ENCODE assay signal across 10 mouse cellular contexts in the genomic region with DNA sequence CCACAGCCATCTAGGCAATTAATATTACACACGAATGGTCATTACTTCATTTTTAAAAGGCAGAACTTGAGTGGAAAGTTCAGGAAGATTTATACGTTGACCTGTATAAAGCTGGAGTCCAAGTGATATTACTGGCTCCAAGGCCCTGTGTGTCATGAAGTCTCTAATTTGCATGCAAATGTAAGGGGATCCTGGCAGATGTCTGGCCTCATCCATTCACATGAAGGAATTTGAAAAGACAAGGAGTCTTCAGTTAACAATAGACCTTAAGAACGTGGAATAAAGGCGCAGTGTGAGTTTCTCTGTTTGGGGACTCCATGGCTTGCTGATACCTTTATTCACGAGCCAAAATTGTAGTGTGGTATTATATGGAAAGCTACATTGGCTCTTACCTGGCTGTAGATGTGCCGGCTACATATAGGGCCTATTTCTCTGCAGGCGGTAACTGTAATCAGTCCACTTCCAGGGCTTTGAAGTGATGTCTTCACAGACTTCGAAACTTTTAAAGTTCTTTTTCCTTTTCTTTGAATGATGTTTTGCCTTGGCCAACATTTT. TPM values are rescaled to one million over a fixed set of nuclear protein-coding genes. Genes with fewer than 3 reads are reported as not detected.
A peak's percentile ranks its signal among the peaks of the same experiment; 100 is the strongest.
DNase-seq lines count a peak whose midpoint lies in the region; ATAC-seq and TF ChIP-seq lines count a peak whose summit lies in the region.
"Had no signal": no experiment of that assay in that cellular context is flagged by ENCODE, and none has a peak within 500 bp of the region (broad histone marks: within the 10 kb centered on the region; RNA-seq: fewer than 3 reads in every experiment).

No protein-coding gene starts in this region.

- 51% methylated on average over 8 of the region's 8 CpGs for WGBS in kidney, embryonic 15.5 days
- 61% methylated on average over 8 of the region's 8 CpGs for WGBS in kidney, adult 2 months
- 27% methylated on average over 8 of the region's 8 CpGs for WGBS in hindbrain, embryonic 11.5 days
- 9% methylated on average over 8 of the region's 8 CpGs for WGBS in midbrain, embryonic 16.5 days

- H3K27me3 ChIP-seq in kidney, embryonic 15.5 days, result peaks cover 28% of the 10 kb centered on the region
- no peaks in the 10 kb centered on the region; the same call in 1 of the 2 replicates for H3K27me3 ChIP-seq in kidney, adult 2 months (replicated peaks; ENCODE audit: control insufficient read depth, insufficient read depth, low read length)
- no peaks in the 10 kb centered on the region for H3K27me3 ChIP-seq in hindbrain, embryonic 11.5 days (ENCODE audit: control insufficient read depth, insufficient read depth, low read length)
- no peaks in the 10 kb centered on the region for H3K27me3 ChIP-seq in midbrain, embryonic 16.5 days (ENCODE audit: control insufficient read depth, insufficient read depth, low read depth, low read length)

- peaks cover 26% of the 10 kb centered on the region for H3K4me1 ChIP-seq in kidney, embryonic 15.5 days
- H3K4me1 ChIP-seq in kidney, adult 2 months (ENCODE audit: control insufficient read depth, insufficient read depth, low read length), result no peaks in the 10 kb centered on the region
- no peaks in the 10 kb centered on the region; the same call in 1 of the 2 replicates for H3K4me1 ChIP-seq in hindbrain, embryonic 11.5 days (replicated peaks; ENCODE audit: control insufficient read depth, insufficient read depth, low read length)
- peaks cover 34% of the 10 kb centered on the region for H3K4me1 ChIP-seq in midbrain, embryonic 16.5 days (ENCODE audit: control insufficient read depth, insufficient read depth, low read length)

- H3K9me3 ChIP-seq in kidney, embryonic 15.5 days (replicated peaks), result no peaks in the 10 kb centered on the region
- no peaks in the 10 kb centered on the region for H3K9me3 ChIP-seq in hindbrain, embryonic 11.5 days (ENCODE audit: control insufficient read depth, low read length)
- no peaks in the 10 kb centered on the region for H3K9me3 ChIP-seq in midbrain, embryonic 16.5 days (replicated peaks; ENCODE audit: control insufficient read depth, low read length, poor library complexity, severe bottlenecking)

- peak overlapping the region; percentile 99 for H3K4me2 ChIP-seq in kidney, embryonic 15.5 days
- H3K4me2 ChIP-seq in hindbrain, embryonic 11.5 days (replicated peaks; ENCODE audit: low read depth, low read length), result peak overlapping the region; percentile 56
- peak overlapping the region; percentile 70 for H3K4me2 ChIP-seq in midbrain, embryonic 16.5 days (ENCODE audit: low read length)

- no peak for TF ChIP-seq POLR2A in kidney, adult 2 months (IDR thresholded peaks at IDR 0.05; ENCODE audit: low read depth, low read length)

- no peaks in the 10 kb centered on the region for H3K36me3 ChIP-seq in kidney, embryonic 15.5 days
- H3K36me3 ChIP-seq in kidney, adult 2 months (ENCODE audit: control insufficient read depth, insufficient read depth, low read length), result no peaks in the 10 kb centered on the region
- H3K36me3 ChIP-seq in hindbrain, embryonic 11.5 days (ENCODE audit: control insufficient read depth, insufficient read depth, low read length), result no peaks in the 10 kb centered on the region
- H3K36me3 ChIP-seq in midbrain, embryonic 16.5 days (ENCODE audit: control insufficient read depth, insufficient read depth, low read length), result no peaks in the 10 kb centered on the region

- ATAC-seq in kidney, embryonic 15.5 days (replicated peaks; ENCODE audit: low FRiP score), result no peak
- ATAC-seq in hindbrain, embryonic 11.5 days (ENCODE audit: low FRiP score), result peak; percentile 26
- no peak for ATAC-seq in midbrain, embryonic 16.5 days
- ATAC-seq in erythroid progenitor cell, adult 5-6 weeks (replicated peaks; ENCODE audit: low FRiP score, poor library complexity, severe bottlenecking), result no peak

- no peak overlapping the region for H3K27ac ChIP-seq in kidney, embryonic 15.5 days
- no peak overlapping the region for H3K27ac ChIP-seq in kidney, adult 2 months (ENCODE audit: insufficient read depth, low read depth, low read length)
- H3K27ac ChIP-seq in hindbrain, embryonic 11.5 days (ENCODE audit: low read depth, low read length), result peak overlapping the region; percentile 39; the same call in 1 of the 2 replicates
- H3K27ac ChIP-seq in midbrain, embryonic 16.5 days (ENCODE audit: low read length), result peak overlapping the region; percentile 94
- H3K27ac ChIP-seq: heart, adult 2 months had no signal

- H3K9ac ChIP-seq in kidney, embryonic 15.5 days, result no peak overlapping the region
- H3K9ac ChIP-seq in hindbrain, embryonic 11.5 days (ENCODE audit: low read depth, low read length), result peak overlapping the region; percentile 98
- H3K9ac ChIP-seq in midbrain, embryonic 16.5 days (ENCODE audit: low read depth, low read length), result peak overlapping the region; percentile 95

- TF ChIP-seq CTCF in kidney, adult 2 months (conservative IDR thresholded peaks at IDR 0.05; ENCODE audit: insufficient read depth, insufficient read length, low read depth, low read length), result no peak

- DNase-seq in kidney, adult 2 months, result no peak
- peak; percentile 33 for DNase-seq in embryo, embryonic 11 days
- peak; percentile 51 for DNase-seq in hindbrain, embryonic 11.5 days (ENCODE audit: low spot score)
- DNase-seq in spleen, postnatal 14 days (ENCODE audit: low spot score in 2 of 2), result no peak
- no peak for DNase-seq in right cerebral cortex, postnatal 4 days
- DNase-seq: heart, adult 2 months had no signal

- peak overlapping the region; percentile 66 for H3K4me3 ChIP-seq in kidney, embryonic 15.5 days (replicated peaks)
- H3K4me3 ChIP-seq in kidney, adult 2 months (ENCODE audit: insufficient read depth, low read depth, low read length), result no peak overlapping the region
- H3K4me3 ChIP-seq in hindbrain, embryonic 11.5 days (ENCODE audit: low read depth, low read length), result peak overlapping the region; percentile 83
- peak overlapping the region; percentile 78 for H3K4me3 ChIP-seq in midbrain, embryonic 16.5 days (ENCODE audit: low read depth, low read length)
- H3K4me3 ChIP-seq: heart, adult 2 months had no signal

RNA-seq across cellular contexts. Expression of a gene that starts 2.0 kb away (rescaled TPM):
- polyA plus RNA-seq in kidney, embryonic 15.5 days (2015; fragmentation: Nextera tagmentation; extraction: Ambion mirVana), result 10.5 and 11.5 TPM in 2 replicates
- polyA plus RNA-seq in kidney, adult 2 months (2012; rRNA removed), result 5.7 and 6.9 TPM in 2 replicates
- 170 and 181 TPM in 2 replicates for polyA plus RNA-seq in hindbrain, embryonic 11.5 days (2014; fragmentation: Nextera tagmentation; extraction: Ambion mirVana)
- 60.1 and 67.0 TPM in 2 replicates for polyA plus RNA-seq in midbrain, embryonic 16.5 days (2015; fragmentation: Nextera tagmentation; extraction: Ambion mirVana)
- total RNA-seq in erythroid progenitor cell, adult 5-6 weeks (2015; ENCODE audit: low replicate concordance), result not detected in 2 replicates
- total RNA-seq in erythroid progenitor cell, adult 5-6 weeks (2017; ENCODE audit: low replicate concordance), result 0.38 TPM in 1 of 2 replicates, not detected in the other
- total RNA-seq: CH12.LX had no signal

Comparison
In these comparisons a context has a peak if more than half of its experiments do, and no peak if none do; other contexts are left out.
1. H3K27ac ChIP-seq: peak in hindbrain, embryonic 11.5 days (single experiment) and midbrain, embryonic 16.5 days (single experiment); none in kidney, embryonic 15.5 days (single experiment) and kidney, adult 2 months (single experiment).
2. DNase-seq: peak in embryo, embryonic 11 days (single experiment) and hindbrain, embryonic 11.5 days (single experiment); none in kidney, adult 2 months (single experiment), spleen, postnatal 14 days (0 of 2) and right cerebral cortex, postnatal 4 days (single experiment).
3. Peak in every context shown above with its lines, with median percentiles within 50 percentile points of each other: H3K4me2 ChIP-seq.